Comparison of ENCODE assay signal across 8 mouse cellular contexts in genomic region chr17:31891858-31892257, GRCm38 (mm10). TPM values are rescaled to one million over a fixed set of nuclear protein-coding genes. Genes with fewer than 3 reads are reported as not detected.
A peak's percentile ranks its signal among the peaks of the same experiment; 100 is the strongest.
DNase-seq lines count a peak whose midpoint lies in the region; ATAC-seq lines count a peak whose summit lies in the region.
"Had no signal": no experiment of that assay in that cellular context is flagged by ENCODE, and none has a peak within 500 bp of the region (broad histone marks: within the 10 kb centered on the region; RNA-seq: fewer than 3 reads in every experiment).

No protein-coding gene starts in this region.

- H3K27me3 ChIP-seq in kidney, embryonic 15.5 days = no peaks in the 10 kb centered on the region

- no peak overlapping the region for H3K4me2 ChIP-seq in kidney, embryonic 15.5 days

- WGBS in kidney, embryonic 15.5 days = 45% methylated on average over 4 of the region's 4 CpGs

- no peak overlapping the region for H3K4me3 ChIP-seq in kidney, embryonic 15.5 days (replicated peaks)

- no peak for ATAC-seq in kidney, embryonic 15.5 days (replicated peaks; ENCODE audit: low FRiP score)
- ATAC-seq in monocyte, adult 5-6 weeks (replicated peaks; ENCODE audit: insufficient number of reproducible peaks, low FRiP score, low TSS enrichment, poor library complexity, severe bottlenecking) = no peak

- no peak for DNase-seq in kidney, adult 8-10 months
- DNase-seq in urinary bladder, adult 2 months (ENCODE audit: low spot score) = peak; percentile 18
- DNase-seq in urinary bladder, postnatal 25 days (ENCODE audit: low spot score) = no peak
- DNase-seq in layer of hippocampus, adult 9-11 months = peak; percentile 31
- DNase-seq in yolk sac, embryonic 10.5 days (ENCODE audit: low spot score) = peak; percentile 28
- DNase-seq: cerebellum, adult 2 months had no signal

- peaks cover 61% of the 10 kb centered on the region for H3K4me1 ChIP-seq in kidney, embryonic 15.5 days

- H3K27ac ChIP-seq in kidney, embryonic 15.5 days = peak overlapping the region; percentile 92

- H3K9ac ChIP-seq in kidney, embryonic 15.5 days = no peak overlapping the region

- no peaks in the 10 kb centered on the region for H3K9me3 ChIP-seq in kidney, embryonic 15.5 days (replicated peaks)

- no peaks in the 10 kb centered on the region for H3K36me3 ChIP-seq in kidney, embryonic 15.5 days

RNA-seq across cellular contexts. Expression of gene Sik1, which starts 36.3 kb away (rescaled TPM):
- polyA plus RNA-seq in kidney, embryonic 15.5 days (2015; fragmentation: Nextera tagmentation; extraction: Ambion mirVana) = 17.5 and 18.5 TPM in 2 replicates
- 32.3 and 34.9 TPM in 2 replicates for polyA plus RNA-seq in urinary bladder, adult 2 months (2012; rRNA removed)
- total RNA-seq in monocyte, adult 5-6 weeks (2017) = 146 to 224 TPM (median 193 TPM) in 3 replicates

Comparison
In these comparisons a context has a peak if more than half of its experiments do, and no peak if none do; other contexts are left out.
1. DNase-seq: peak in urinary bladder, adult 2 months (single experiment), layer of hippocampus, adult 9-11 months (single experiment) and yolk sac, embryonic 10.5 days (single experiment); none in kidney, adult 8-10 months (0 of 2) and urinary bladder, postnatal 25 days (single experiment).